Mouse (Mus musculus): ENCODE measurements at regions not wholly inside any gene's neighbourhood (a gene's known extent, or its start where the extent isn't known, plus 50 kb on each side); places are given as distances from the start of the nearest gene placed in this dataset.

GRCm38 (mm10) chr8:10721146-10721862 lies 287.0 kb downstream of the Irs2 start:
- no peak for DNase-seq (ENCODE audit: extremely low read depth, low read depth, low spot score)

- DNase-seq (ENCODE audit: extremely low read depth, low read depth, low spot score): no peak
These were observed 287.9 kb downstream of the Irs2 start for GRCm38 (mm10) chr8:10720398-10720797.

- DNase-seq (ENCODE audit: extremely low read depth, low read depth, low spot score): no peak
These were observed 288.8 kb downstream of the Irs2 start for GRCm38 (mm10) chr8:10719411-10719810.

GRCm38 (mm10) chr8:10717297-10717696 lies 291.0 kb downstream of the Irs2 start:
- no peak for DNase-seq (ENCODE audit: extremely low read depth, low read depth, low spot score)

- DNase-seq (ENCODE audit: extremely low read depth, low read depth, low spot score): no peak
These were observed 292.1 kb downstream of the Irs2 start for GRCm38 (mm10) chr8:10716161-10716560.

- no peak for DNase-seq (ENCODE audit: extremely low read depth, low read depth, low spot score)
These were observed 294.7 kb downstream of the Irs2 start for GRCm38 (mm10) chr8:10713515-10714042.

GRCm38 (mm10) chr8:10712118-10712689 lies 296.1 kb downstream of the Irs2 start:
- DNase-seq (ENCODE audit: extremely low read depth, low read depth, low spot score): no peak

GRCm38 (mm10) chr8:10711474-10711873 lies 296.8 kb downstream of the Irs2 start:
- no peak for DNase-seq (ENCODE audit: extremely low read depth, low read depth, low spot score)

GRCm38 (mm10) chr8:10708509-10708908 lies 299.7 kb downstream of the Irs2 start:
- DNase-seq (ENCODE audit: extremely low read depth, low read depth, low spot score): no peak

GRCm38 (mm10) chr8:10707122-10707521 lies 301.1 kb downstream of the Irs2 start:
- DNase-seq (ENCODE audit: extremely low read depth, low read depth, low spot score): no peak

- no peak for DNase-seq (ENCODE audit: extremely low read depth, low read depth, low spot score)
These were observed 302.3 kb downstream of the Irs2 start for GRCm38 (mm10) chr8:10705909-10706308.

GRCm38 (mm10) chr8:10702755-10703154 lies 305.5 kb downstream of the Irs2 start:
- no peak for DNase-seq (ENCODE audit: extremely low read depth, low read depth, low spot score)

GRCm38 (mm10) chr8:10702248-10702647 lies 306.0 kb downstream of the Irs2 start:
- no peak for DNase-seq (ENCODE audit: extremely low read depth, low read depth, low spot score)

- no peak for DNase-seq (ENCODE audit: extremely low read depth, low read depth, low spot score)
These were observed 306.6 kb downstream of the Irs2 start for GRCm38 (mm10) chr8:10701648-10702061.

- DNase-seq (ENCODE audit: extremely low read depth, low read depth, low spot score): no peak
These were observed 307.0 kb downstream of the Irs2 start for GRCm38 (mm10) chr8:10701226-10701625.

GRCm38 (mm10) chr8:10699669-10700068 lies 308.6 kb downstream of the Irs2 start:
- DNase-seq (ENCODE audit: extremely low read depth, low read depth, low spot score): no peak

GRCm38 (mm10) chr8:10695181-10695580 lies 313.1 kb downstream of the Irs2 start:
- no peak for DNase-seq (ENCODE audit: extremely low read depth, low read depth, low spot score)

- DNase-seq (ENCODE audit: extremely low read depth, low read depth, low spot score): no peak
These were observed 317.6 kb downstream of the Irs2 start for GRCm38 (mm10) chr8:10690659-10691058.

- no peak for DNase-seq (ENCODE audit: extremely low read depth, low read depth, low spot score)
These were observed 318.4 kb downstream of the Irs2 start for GRCm38 (mm10) chr8:10689881-10690280.

- no peak for DNase-seq (ENCODE audit: extremely low read depth, low read depth, low spot score)
These were observed 320.2 kb downstream of the Irs2 start for GRCm38 (mm10) chr8:10687867-10688561.

Data from fat pad, adult 2 months (tissue).